ENCODE assay signal across 34 mouse cellular contexts in genomic region chr11:3591123-3591522, GRCm38 (mm10).
"Had no signal": no experiment of that assay in that cellular context is flagged by ENCODE, and none has a peak within 500 bp of the region (broad histone marks: within the 10 kb centered on the region; RNA-seq: fewer than 3 reads in every experiment).

No protein-coding gene starts in this region.

- H3K4me3 ChIP-seq: heart, embryonic 12.5 days; heart, embryonic 13.5 days; heart, embryonic 15.5 days; hindbrain, embryonic 10.5 days; hindbrain, embryonic 12.5 days; hindbrain, embryonic 13.5 days; hindbrain, embryonic 15.5 days; intestine, embryonic 15.5 days; kidney, embryonic 15.5 days; layer of hippocampus, adult 2 months; left cerebral cortex, adult 2 months had no signal

- DNase-seq: heart, postnatal 10 days; heart, postnatal 36 days; heart, postnatal 4 days; kidney, adult 11 months; kidney, adult 18-20 months; kidney, adult 2 months; kidney, adult 8-10 months; kidney, adult 9 months; kidney, postnatal 10 days; kidney, postnatal 14 days; kidney, postnatal 25 days; kidney, postnatal 36 days; kidney, postnatal 4 days; layer of hippocampus, adult 9-11 months; layer of hippocampus, postnatal 36 days had no signal

- H3K27ac ChIP-seq: heart, embryonic 13.5 days; heart, embryonic 15.5 days; hindbrain, embryonic 10.5 days; hindbrain, embryonic 12.5 days; hindbrain, embryonic 13.5 days; hindbrain, embryonic 14.5 days; hindbrain, embryonic 15.5 days; hindbrain, postnatal 0 days; intestine, embryonic 15.5 days; kidney, embryonic 15.5 days; kidney, postnatal 0 days; layer of hippocampus, adult 2 months; left cerebral cortex, adult 2 months had no signal

- H3K4me2 ChIP-seq: heart, embryonic 11.5 days; heart, embryonic 12.5 days; heart, embryonic 13.5 days; heart, embryonic 15.5 days; hindbrain, embryonic 12.5 days; hindbrain, embryonic 13.5 days; hindbrain, embryonic 14.5 days; hindbrain, embryonic 15.5 days; intestine, embryonic 15.5 days; kidney, embryonic 15.5 days had no signal

- H3K9me3 ChIP-seq: heart, embryonic 13.5 days; heart, embryonic 15.5 days; hindbrain, embryonic 10.5 days; hindbrain, embryonic 12.5 days; hindbrain, embryonic 13.5 days; hindbrain, embryonic 15.5 days; intestine, embryonic 15.5 days; kidney, embryonic 15.5 days had no signal

- ATAC-seq: hindbrain, embryonic 16.5 days; hindbrain, postnatal 0 days; inflammation-experienced regulatory T-cells, adult 6 months; intestine, embryonic 15.5 days; intestine, embryonic 16.5 days; intestine, postnatal 0 days had no signal

- H3K9ac ChIP-seq: heart, embryonic 12.5 days; heart, embryonic 13.5 days; heart, embryonic 15.5 days; hindbrain, embryonic 12.5 days; hindbrain, embryonic 13.5 days; hindbrain, embryonic 14.5 days; hindbrain, embryonic 15.5 days; intestine, embryonic 15.5 days; kidney, embryonic 15.5 days had no signal

- H3K36me3 ChIP-seq: heart, embryonic 12.5 days; heart, embryonic 13.5 days; heart, embryonic 15.5 days; hindbrain, embryonic 10.5 days; hindbrain, embryonic 12.5 days; hindbrain, embryonic 13.5 days; hindbrain, embryonic 15.5 days; intestine, embryonic 15.5 days; kidney, embryonic 15.5 days had no signal

- H3K4me1 ChIP-seq: hindbrain, embryonic 10.5 days; hindbrain, embryonic 12.5 days; hindbrain, embryonic 13.5 days; hindbrain, embryonic 15.5 days; intestine, embryonic 15.5 days had no signal

- H3K27me3 ChIP-seq: heart, embryonic 12.5 days; heart, embryonic 13.5 days; heart, embryonic 15.5 days; hindbrain, embryonic 12.5 days; hindbrain, embryonic 13.5 days; hindbrain, embryonic 15.5 days; intestine, embryonic 15.5 days; kidney, embryonic 15.5 days had no signal
